Mouse (Mus musculus) CH12.LX (cell line): ENCODE results near the gene Irgc1.

Experiments
- BHLHE40 ChIP-seq: IDR thresholded peaks from 2 replicates; pipeline ENCODE4 v1.6.1; 2011; ENCODE audit warnings: mild to moderate bottlenecking, low read depth, low read length, improper control_type of control experiment
- CTCF ChIP-seq, 2 experiments: IDR thresholded peaks in 1 of 2; conservative IDR thresholded peaks in 1 of 2; 2 replicates each; pipeline ENCODE4 v1.5.1; 2011 to 2012; ENCODE audit warnings: low read depth in 2 of 2, low read length in 2 of 2, improper control_type of control experiment in 1 of 2, inconsistent platforms in 1 of 2, mild to moderate bottlenecking in 1 of 2, moderate library complexity in 1 of 2
- EP300 ChIP-seq: IDR thresholded peaks from 2 replicates; pipeline ENCODE4 v1.6.1; 2011; ENCODE audit warnings: low read length, improper control_type of control experiment
- HCFC1 ChIP-seq: IDR thresholded peaks from 2 replicates; pipeline ENCODE4 v1.6.1; 2012; ENCODE audit warnings: low read depth, mild to moderate bottlenecking, inconsistent platforms, low read length, improper control_type of control experiment
- MAX ChIP-seq: IDR thresholded peaks from 2 replicates; pipeline ENCODE4 v1.6.1; 2011; ENCODE audit warnings: low read length, improper control_type of control experiment
- NELFE ChIP-seq: IDR thresholded peaks from 2 replicates; pipeline ENCODE4 v1.6.1; 2011; ENCODE audit warnings: low read depth, low read length, improper control_type of control experiment
- POLR2A ChIP-seq: IDR thresholded peaks from 2 replicates; pipeline ENCODE4 v1.6.1; 2011; ENCODE audit warnings: low read depth, mild to moderate bottlenecking, improper control_type of control experiment, low read length
- POLR2AphosphoS2 ChIP-seq: IDR thresholded peaks from 2 replicates; pipeline ENCODE4 v1.6.1; 2011; ENCODE audit warnings: low read depth, low read length, improper control_type of control experiment
- RCOR1 ChIP-seq: conservative IDR thresholded peaks from 2 replicates; pipeline ENCODE4 v1.6.1; 2012; ENCODE audit warnings: low read depth, mild to moderate bottlenecking, inconsistent platforms, low read length, improper control_type of control experiment
- ZC3H11A ChIP-seq: IDR thresholded peaks from 2 replicates; pipeline ENCODE4 v1.6.1; 2012; ENCODE audit warnings: low read depth, mild to moderate bottlenecking, inconsistent platforms, low read length, improper control_type of control experiment
- ZNF384 ChIP-seq: IDR thresholded peaks from 2 replicates; pipeline ENCODE4 v1.6.1; 2012; ENCODE audit warnings: low read depth, low read length, improper control_type of control experiment, inconsistent platforms

- no peak for TF ChIP-seq POLR2AphosphoS2
- no peak for TF ChIP-seq ZC3H11A
- no peak for TF ChIP-seq POLR2A
- no peak for TF ChIP-seq NELFE
- TF ChIP-seq CTCF (conservative IDR thresholded peaks at IDR 0.05 in 1 of 2, IDR thresholded peaks at IDR 0.05 in 1 of 2; ENCODE audit: low read depth in 2 of 2, low read length in 2 of 2): no peak
- TF ChIP-seq ZNF384: no peak
- TF ChIP-seq MAX: no peak
- no peak for TF ChIP-seq HCFC1
- TF ChIP-seq BHLHE40: no peak
- no peak for TF ChIP-seq EP300
- TF ChIP-seq RCOR1: no peak
Measured at GRCm38 (mm10) chr7:24459440-24459839, 7.3 kb upstream of the Irgc1 start.
